Mouse (Mus musculus) bone marrow macrophage, adult 2 months (primary cell): ENCODE measurements at regions not wholly inside any gene's neighbourhood (a gene's known extent, or its start where the extent isn't known, plus 50 kb on each side); places are given as distances from the start of the nearest gene placed in this dataset.

Source experiments
- CTCF ChIP-seq: IDR thresholded peaks from 2 replicates; pipeline ENCODE4 v1.5.1; 2012; ENCODE audit warnings: low read depth, mild to moderate bottlenecking, low read length, moderate library complexity
- POLR2A ChIP-seq: IDR thresholded peaks from 2 replicates; pipeline ENCODE4 v1.6.1; 2012; ENCODE audit warnings: mild to moderate bottlenecking, low read depth, low read length, borderline replicate concordance

GRCm38 (mm10) chr1:75678279-75678678, 132.2 kb downstream of the Slc4a3 start:
- no peak for TF ChIP-seq CTCF
- TF ChIP-seq POLR2A = no peak
